Mouse (Mus musculus) small intestine, adult 2 months (tissue): ENCODE data around the gene Rbms1.

ENCODE experiments used
- CTCF ChIP-seq: fragments of 200-500 bp; IDR thresholded peaks from 2 replicates; pipeline ENCODE4 v1.5.1; 2012; ENCODE audit warnings: low read depth, mild to moderate bottlenecking, control low read depth, inconsistent platforms, low read length, moderate library complexity, mixed read lengths; ENCODE audit not compliant: insufficient replicate concordance, insufficient read length; ENCODE audit errors: extremely low read depth
- POLR2A ChIP-seq: fragments of 200-500 bp; IDR thresholded peaks from 2 replicates; pipeline ENCODE4 v1.6.1; 2012; ENCODE audit warnings: low read depth, mild to moderate bottlenecking, control low read depth, inconsistent platforms, low read length, moderate library complexity

DNA sequence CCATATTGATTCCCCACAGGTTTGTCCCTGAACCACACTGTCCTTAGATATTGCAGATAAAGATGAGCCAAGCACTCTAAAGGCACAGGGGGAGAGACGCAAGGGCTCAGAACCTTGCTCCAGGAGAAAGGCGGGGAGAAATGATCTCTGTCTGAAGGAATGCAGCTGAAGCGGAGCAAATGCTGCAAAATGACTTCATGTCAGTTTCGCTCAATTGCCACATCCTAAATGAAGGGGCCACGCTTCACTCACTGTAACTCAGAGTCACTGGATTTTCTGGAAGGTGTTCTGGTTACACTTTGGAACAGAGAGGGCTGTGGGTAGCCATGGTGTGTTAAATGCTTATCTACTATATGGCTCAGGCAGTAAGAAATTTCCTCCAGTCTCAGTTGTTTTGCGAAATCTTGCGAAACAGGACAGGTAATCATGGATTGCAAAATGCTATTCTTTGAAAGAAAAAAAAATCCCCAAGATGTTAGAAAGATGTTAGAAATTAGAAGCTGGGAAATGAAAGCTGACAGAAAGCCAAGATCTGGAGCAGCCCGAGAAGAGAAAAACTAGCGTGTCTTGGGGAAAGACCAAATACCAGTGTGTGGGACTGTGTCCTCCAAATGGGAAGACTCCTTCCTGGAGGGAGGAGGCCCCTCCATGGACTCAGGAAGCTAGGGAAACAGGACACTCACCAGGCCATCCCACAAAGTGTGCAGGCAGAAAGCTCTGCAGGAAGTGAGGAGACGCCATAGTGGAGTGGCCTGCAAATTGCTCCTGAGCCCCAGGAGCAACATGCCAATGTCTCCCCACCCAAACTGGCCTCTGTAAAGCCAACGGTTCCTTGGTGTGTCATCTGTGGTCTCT lies 155.4 kb downstream of the Rbms1 start:
- no peak for TF ChIP-seq POLR2A
- no peak for TF ChIP-seq CTCF
